Mouse (Mus musculus): ENCODE results near the gene Rnf214.
A peak's percentile ranks its signal among the peaks of the same experiment; 100 is the strongest.
"Not testable (repeated sequence)": the region's sequence is repeated elsewhere in the genome, so short reads cannot be mapped to it uniquely, and the experiment has no call there.

Rnf214 gene

DNA sequence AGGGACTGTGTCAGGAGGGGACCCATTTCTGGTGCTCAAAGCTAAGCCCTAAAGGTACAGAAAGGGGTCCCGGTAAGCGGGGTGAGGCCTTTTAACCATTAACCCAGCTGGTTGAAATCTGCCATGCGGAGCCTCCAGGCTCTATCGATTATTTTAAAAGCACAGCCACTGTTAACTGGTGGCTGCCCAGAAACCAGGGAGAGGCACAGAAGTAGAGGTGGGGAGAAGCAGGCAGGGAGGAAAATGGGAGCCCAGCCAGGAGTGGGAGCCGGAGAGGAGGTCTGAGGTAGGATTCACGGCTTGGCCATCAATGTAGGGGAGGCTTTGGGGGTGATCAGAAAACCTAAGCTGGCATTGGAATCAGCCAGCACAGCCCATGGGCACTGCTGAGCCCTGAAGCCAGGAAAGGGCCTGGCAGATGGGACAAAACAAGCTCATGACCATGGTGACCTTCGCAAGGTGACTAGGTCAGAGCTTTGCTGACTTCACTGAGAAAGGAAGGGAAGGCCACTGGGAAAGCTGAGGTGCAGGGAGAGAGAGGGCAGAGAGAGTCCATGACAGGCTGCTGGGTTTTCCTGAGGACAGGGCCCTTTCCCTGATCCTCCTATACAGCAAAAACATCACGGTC, 56.1 kb downstream of the Rnf214 start:
- no peak for DNase-seq (ENCODE audit: low spot score in 2 of 2)

- DNase-seq (ENCODE audit: low spot score in 2 of 2) = peak in 1 of 2 experiments; percentile 39
These were observed 56.9 kb downstream of the Rnf214 start for GRCm38 (mm10) chr9:45849528-45850408.

DNA sequence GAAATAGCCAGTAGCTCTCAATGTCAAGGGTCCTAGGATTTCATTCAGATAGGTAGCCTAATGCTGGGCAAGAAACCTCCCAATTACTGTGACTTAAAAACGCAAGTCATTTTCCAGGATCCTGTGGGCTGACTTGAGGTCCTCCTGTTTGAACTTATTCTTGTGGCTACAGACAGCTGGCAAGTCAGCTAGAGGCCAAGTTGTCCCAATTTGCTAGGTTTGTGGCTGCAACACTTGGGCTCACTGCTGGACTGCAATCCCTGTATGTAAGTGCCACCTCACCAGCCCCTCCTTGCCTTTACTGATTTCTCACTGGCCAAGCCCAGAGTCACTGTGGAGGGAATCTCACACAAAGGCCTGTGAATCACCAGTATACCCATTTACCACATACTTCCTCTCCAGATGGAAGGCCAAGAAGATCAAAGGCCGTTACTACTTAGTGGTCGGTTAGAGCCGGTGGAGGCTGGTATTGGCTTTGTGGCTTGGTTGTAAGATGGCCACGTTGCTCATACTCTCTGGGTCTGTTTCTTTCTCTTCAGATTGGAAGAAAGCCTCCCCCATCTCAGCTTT, 59.7 kb downstream of the Rnf214 start:
- no peak for DNase-seq (ENCODE audit: low spot score in 2 of 2)

GRCm38 (mm10) chr9:45846176-45846575, 60.5 kb downstream of the Rnf214 start:
- DNase-seq (ENCODE audit: low spot score in 2 of 2) = not testable (repeated sequence)

DNA sequence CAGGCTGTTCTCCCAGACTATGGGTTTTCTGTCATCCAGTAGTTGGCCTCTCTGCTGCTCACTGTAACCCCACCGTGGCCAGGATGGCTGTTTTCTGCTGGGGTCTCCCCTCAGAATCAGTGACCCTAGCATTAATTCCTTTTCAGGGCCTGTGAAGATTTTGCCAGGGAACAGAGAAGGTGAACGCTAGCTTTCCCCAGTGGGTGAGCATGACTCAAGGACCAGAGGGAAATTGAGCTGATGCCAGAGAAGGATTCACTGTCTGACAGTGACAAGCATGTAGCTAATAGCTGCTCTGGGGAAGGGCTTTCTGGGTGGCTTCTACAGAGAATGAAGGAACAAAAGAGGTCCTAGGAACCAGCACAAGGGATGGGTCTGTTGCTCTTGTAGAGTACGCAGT, 61.2 kb downstream of the Rnf214 start:
- no peak for DNase-seq (ENCODE audit: low spot score in 2 of 2)

DNA sequence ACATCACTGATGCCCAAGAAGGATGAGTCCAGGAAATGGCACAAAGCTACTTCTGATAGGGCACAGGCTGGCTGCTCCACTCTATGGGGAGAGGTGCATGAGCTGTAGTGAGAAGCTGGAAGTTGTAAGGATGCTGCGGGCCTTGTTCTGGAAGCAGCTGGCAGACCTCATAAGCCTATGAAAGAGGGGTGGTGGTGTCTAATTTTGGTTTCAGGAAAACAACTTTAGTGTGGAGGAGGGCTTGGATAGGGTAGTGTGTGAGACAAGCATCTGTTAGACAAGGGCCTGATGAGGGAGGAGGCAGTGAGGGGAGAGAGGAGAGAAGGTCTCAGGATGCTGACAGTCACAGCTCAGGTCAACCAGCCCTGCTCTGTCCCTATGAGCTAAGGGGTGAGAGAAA, 62.9 kb downstream of the Rnf214 start:
- no peak for DNase-seq (ENCODE audit: low spot score in 2 of 2)

- no peak for DNase-seq (ENCODE audit: low spot score in 2 of 2)
These were observed 63.7 kb downstream of the Rnf214 start for GRCm38 (mm10) chr9:45843007-45843406.

GRCm38 (mm10) chr9:45841458-45841857, 65.3 kb downstream of the Rnf214 start:
- DNase-seq (ENCODE audit: low spot score in 2 of 2) = no peak

- DNase-seq (ENCODE audit: low spot score in 2 of 2) = no peak
These were observed 66.4 kb downstream of the Rnf214 start for GRCm38 (mm10) chr9:45840331-45840730.

- no peak for DNase-seq (ENCODE audit: low spot score in 2 of 2)
These were observed 66.8 kb downstream of the Rnf214 start for GRCm38 (mm10) chr9:45839982-45840300.

DNA sequence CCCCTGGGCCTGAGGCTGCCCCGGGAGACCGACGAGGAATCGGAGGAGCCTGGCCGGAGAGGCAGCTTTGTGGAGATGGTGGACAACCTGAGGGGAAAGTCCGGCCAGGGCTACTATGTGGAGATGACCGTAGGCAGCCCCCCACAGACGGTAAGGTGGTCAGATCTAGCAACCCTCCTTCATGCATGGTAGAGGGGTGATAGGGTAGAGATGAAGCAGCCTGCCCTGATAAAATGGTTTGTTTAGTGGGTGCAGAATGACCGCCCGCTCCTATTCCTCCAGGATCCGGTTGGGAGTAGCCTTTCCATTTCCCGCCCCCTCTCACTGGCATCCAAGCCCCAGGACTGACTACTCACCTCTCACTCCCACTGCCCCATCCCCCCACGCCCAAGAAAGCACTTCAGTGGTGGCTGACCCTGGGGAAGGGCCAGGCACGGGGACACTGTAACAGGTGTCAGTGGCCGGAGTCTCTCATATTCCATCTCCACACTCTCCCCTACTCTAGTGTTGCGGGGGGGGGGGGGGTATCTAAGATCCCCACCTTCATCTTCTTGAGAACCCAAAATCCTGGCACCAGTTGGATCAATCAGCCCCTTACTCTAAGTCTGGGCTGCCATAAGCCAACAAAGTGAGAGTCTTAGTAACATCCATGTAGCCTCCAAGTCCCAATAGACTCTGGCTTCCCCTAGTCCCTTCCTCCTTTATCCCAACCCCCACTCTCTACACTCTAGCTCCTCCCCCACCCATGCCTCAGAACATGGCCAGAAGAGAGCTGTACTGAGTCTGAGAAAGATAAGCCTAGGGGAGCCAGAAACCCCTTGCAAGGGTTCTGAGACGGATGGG, 67.4 kb downstream of the Rnf214 start:
- DNase-seq (ENCODE audit: low spot score in 2 of 2) = no peak

DNA sequence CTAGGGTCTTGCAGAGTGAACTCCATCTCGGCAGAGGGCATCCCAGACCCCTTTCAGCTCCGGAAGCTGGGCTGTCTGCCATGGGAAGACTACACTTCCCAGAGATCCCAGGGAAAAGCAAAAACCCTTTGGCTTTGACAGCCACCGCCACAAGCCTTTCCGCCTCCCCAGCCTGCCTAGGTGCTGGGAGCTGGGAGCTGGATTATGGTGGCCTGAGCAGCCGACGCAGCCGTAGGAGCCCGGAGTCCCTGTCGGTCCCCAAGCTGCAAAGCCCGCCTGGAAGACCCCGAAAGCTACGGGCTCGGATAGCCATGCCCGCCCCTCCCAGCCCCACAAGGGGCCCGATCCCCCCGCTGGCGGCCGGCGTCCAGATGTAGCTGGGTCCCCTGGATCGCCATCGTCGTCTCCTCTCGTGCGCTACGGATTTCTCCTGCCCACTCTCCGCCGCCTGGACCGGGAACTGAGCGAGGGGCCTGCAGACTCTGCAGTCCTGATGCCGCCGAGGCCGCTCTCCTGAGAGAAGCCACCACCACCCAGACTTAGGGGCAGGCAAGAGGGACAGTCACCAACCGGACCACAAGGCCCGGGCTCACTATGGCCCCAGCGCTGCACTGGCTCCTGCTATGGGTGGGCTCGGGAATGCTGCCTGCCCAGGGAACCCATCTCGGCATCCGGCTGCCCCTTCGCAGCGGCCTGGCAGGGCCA, 68.1 kb downstream of the Rnf214 start, which contains the start of gene Bace1:
Gene Bace1 (plus strand): TSS at position 147 of the 705 bp plus-strand sequence.
- peak; percentile 83 to 87 for DNase-seq (ENCODE audit: low spot score in 2 of 2)

DNA sequence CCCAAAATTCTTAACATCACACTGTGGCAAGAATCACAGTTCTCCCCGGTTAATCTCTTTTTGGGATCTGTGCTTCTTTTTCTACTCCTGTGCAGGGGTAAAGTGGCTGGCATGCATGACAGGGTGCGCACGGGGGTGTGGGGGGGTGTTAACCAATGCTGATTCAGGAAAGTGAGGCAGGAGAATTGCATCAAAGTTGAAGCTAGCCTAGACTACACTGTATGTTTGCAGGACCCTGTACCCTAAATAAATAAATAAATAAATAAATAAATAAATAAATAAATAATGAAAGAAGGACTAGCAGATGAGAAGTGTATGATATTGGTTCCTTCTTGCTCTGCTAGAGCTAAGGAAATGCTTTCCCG, 68.7 kb downstream of the Rnf214 start:
- no peak for DNase-seq (ENCODE audit: low spot score in 2 of 2)

GRCm38 (mm10) chr9:45833461-45833860, 73.2 kb downstream of the Rnf214 start:
- no peak for DNase-seq (ENCODE audit: low spot score in 2 of 2)

DNA sequence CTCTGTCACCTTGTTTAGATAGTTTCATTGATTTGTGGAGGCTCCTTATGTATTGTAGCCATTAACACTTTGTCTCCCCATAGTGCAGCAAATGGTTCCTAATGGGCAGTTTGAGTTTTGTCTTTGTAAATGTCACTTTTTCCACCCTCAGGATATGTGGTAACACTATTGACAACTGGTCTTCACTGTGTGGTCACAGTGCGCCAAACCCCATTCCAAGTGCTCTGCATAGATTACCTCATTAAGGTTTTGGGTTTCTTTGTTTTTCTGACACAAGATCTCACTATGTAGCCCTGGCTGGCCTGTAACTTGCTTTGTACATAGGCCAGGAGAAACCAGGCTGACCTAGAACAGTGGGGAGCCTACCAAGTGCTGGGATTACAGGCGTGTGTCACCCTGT, 73.8 kb downstream of the Rnf214 start:
- DNase-seq (ENCODE audit: low spot score in 2 of 2) = no peak

DNA sequence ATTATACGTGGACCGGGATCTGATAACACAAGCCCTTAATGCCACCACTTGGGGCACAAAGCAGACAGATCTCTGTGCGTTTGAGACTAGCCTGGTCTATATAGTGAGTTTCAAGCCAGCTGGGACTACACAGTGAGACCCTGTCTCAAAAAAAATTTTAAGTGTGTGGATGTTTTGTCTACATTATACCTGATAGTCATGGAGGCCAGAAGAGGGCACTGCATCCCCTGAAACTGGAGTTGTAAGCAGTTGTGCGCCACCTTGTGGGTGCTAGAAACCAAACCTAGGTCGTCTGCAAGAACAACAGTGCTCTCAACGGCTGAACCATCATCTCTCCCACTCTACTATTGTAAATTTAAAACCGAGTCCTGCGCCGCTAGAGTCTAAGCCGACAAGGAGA, 77.6 kb downstream of the Rnf214 start:
- peak; percentile 54 to 75 for DNase-seq (ENCODE audit: low spot score in 2 of 2)

DNA sequence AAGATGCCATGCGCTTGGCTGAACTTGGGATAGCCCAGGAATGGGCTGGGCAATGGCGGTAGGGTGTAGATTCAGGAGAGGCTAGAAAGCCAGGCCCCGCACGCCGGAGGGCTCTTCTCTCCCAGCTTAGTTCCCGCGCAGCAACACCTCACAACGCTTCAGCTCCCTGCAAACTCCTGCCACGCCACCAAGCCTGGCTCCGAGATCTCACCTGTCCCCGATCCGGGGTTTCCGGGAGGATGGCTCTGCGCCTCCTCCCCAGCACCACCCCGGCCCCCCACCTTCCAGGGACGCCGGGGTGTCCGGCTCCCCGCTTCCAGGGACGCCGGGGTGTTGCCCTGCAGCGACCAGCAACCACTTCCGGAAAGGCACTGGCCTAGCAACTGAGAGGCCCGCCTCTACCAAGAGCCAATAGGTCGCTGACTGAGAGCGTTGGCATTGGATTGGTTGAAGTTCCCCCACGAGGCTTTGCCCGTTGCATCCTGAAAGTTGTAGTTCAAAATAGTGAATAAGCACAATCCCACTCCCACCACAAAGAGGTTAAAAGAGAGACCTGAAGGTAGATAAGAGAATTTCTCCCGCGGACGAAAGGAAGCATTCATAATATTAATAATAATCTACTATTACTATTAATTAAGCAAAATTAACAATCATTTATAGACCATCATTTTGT, 78.3 kb downstream of the Rnf214 start, which contains the start of gene Cep164:
Gene Cep164 (minus strand): TSS at position 401 of the 673 bp plus-strand sequence.
- DNase-seq (ENCODE audit: low spot score in 2 of 2) = peak; percentile 82 to 86

- DNase-seq (ENCODE audit: low spot score in 2 of 2) = no peak
These were observed 78.9 kb downstream of the Rnf214 start for GRCm38 (mm10) chr9:45827663-45828290.

DNA sequence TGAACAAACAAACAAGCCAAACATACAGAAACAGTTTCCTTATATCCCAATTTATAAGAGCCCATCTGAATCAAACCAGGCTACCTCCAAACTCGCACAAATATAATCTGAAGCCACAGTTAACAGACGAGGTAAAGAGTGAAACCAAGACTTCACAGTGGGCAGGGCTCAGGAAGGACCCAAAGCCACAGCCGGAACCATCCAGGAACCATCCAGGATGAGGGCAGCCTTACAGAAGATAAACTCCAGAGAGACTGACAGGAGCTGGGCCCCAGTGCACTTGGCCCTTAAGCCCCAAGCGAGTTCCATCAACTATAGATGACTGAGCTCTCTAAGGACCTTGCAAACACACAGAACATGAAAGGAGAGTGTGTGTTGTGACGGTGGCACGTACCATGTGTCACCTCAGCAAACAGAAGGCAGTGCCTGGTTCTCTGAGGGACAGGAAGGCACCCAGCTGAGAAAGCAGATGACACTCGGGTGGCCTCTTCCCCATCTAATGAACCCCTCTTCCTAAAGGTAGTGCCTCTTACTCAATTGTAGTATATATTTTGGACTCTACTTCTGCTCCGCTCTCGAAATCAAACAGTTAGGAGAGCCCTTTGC, 88.2 kb downstream of the Rnf214 start:
- DNase-seq (ENCODE audit: low spot score in 2 of 2) = no peak

DNA sequence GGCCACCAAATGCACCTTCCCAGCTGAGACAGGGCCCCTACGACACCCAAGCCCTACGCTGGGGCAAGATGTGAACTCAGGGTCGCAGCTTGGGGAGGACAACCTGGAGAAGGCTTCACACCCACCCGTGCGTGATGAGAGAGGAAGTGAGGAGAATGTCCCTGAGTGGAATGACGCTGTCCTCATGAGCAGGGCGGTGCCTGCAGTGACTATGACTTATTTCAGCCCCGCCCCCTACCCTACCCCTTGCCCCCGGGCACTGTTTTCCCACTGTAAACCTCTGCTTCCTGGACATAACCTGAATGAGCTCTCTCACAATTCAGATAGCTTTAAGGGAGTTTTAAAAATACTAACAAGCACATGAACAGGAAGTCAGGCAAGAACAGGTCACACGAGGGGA, 91.2 kb downstream of the Rnf214 start:
- DNase-seq (ENCODE audit: low spot score in 2 of 2) = no peak

All from frontal cortex, postnatal 10 days (tissue).